In the genomic region with DNA sequence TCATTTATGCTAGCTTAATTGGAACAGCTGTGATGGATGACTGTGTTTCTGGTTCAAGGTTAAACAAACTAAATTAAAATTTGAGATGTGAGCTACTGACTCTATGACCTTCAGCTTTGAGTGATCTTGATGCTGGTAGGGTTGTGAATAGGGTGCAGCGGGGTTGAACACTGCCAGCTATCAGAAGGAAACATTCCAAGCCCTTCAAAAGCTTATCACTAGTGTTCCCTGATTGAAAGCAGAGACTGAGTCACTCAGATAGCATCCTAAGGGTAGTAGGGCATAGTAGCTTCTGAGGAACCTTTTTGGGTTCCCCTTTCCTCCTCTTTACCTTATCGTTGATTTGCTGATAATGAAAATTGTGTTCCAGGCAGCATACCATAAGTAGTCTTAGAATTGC, we compare ENCODE assay signal across 22 mouse cellular contexts.
A peak's percentile ranks its signal among the peaks of the same experiment; 100 is the strongest.
DNase-seq lines count a peak whose midpoint lies in the region; ATAC-seq and TF ChIP-seq lines count a peak whose summit lies in the region.
"Had no signal": no experiment of that assay in that cellular context is flagged by ENCODE, and none has a peak within 500 bp of the region (broad histone marks: within the 10 kb centered on the region; RNA-seq: fewer than 3 reads in every experiment).

No protein-coding gene starts in this region.

- no peak overlapping the region for H3K9ac ChIP-seq in heart, adult 2 months (ENCODE audit: low read depth, low read length)
- H3K9ac ChIP-seq in heart, embryonic 15.5 days: no peak overlapping the region
- H3K9ac ChIP-seq: embryonic facial prominence, embryonic 15.5 days; hindbrain, embryonic 14.5 days; intestine, embryonic 15.5 days had no signal

- peak overlapping the region; percentile 34 for H3K4me2 ChIP-seq in heart, embryonic 15.5 days
- H3K4me2 ChIP-seq: embryonic facial prominence, embryonic 15.5 days; hindbrain, embryonic 14.5 days; intestine, embryonic 15.5 days had no signal

- TF ChIP-seq POLR2A in heart, adult 2 months (IDR thresholded peaks at IDR 0.05; ENCODE audit: insufficient read depth, low read depth, low read length): no peak
- TF ChIP-seq POLR2A in kidney, adult 2 months (IDR thresholded peaks at IDR 0.05; ENCODE audit: low read depth, low read length): no peak

- no peaks in the 10 kb centered on the region; the same call in 1 of the 2 replicates for H3K4me1 ChIP-seq in heart, adult 2 months (ENCODE audit: control insufficient read depth, insufficient read depth, low read length)
- H3K4me1 ChIP-seq in heart, embryonic 15.5 days (replicated peaks): peaks cover 21% of the 10 kb centered on the region
- H3K4me1 ChIP-seq in kidney, adult 2 months (ENCODE audit: control insufficient read depth, insufficient read depth, low read length): no peaks in the 10 kb centered on the region
- H3K4me1 ChIP-seq: embryonic facial prominence, embryonic 15.5 days; forebrain, embryonic 10.5 days; hindbrain, embryonic 10.5 days; intestine, embryonic 15.5 days had no signal

- H3K36me3 ChIP-seq in heart, adult 2 months (ENCODE audit: control insufficient read depth, insufficient read depth, low read length): no peaks in the 10 kb centered on the region
- no peaks in the 10 kb centered on the region for H3K36me3 ChIP-seq in heart, embryonic 15.5 days
- H3K36me3 ChIP-seq in kidney, adult 2 months (ENCODE audit: control insufficient read depth, insufficient read depth, low read length): no peaks in the 10 kb centered on the region
- H3K36me3 ChIP-seq: embryonic facial prominence, embryonic 15.5 days; forebrain, embryonic 10.5 days; hindbrain, embryonic 10.5 days; intestine, embryonic 15.5 days had no signal

- DNase-seq in adrenal gland, adult 2 months: peak; percentile 45
- no peak for DNase-seq in adrenal gland, adult 18-20 months (ENCODE audit: low spot score in 2 of 2)
- no peak for DNase-seq in heart, adult 2 months
- no peak for DNase-seq in heart, postnatal 14 days
- no peak for DNase-seq in kidney, adult 2 months
- no peak for DNase-seq in left cerebral cortex, postnatal 14 days (ENCODE audit: low spot score in 2 of 2)
- DNase-seq: cerebellum, adult 11 months; cerebellum, adult 8-10 months; cerebellum, postnatal 14 days; embryo, embryonic 11 days; gastrocnemius, adult 2 months; gastrocnemius, postnatal 25 days; kidney, adult 18-20 months had no signal

- no peaks in the 10 kb centered on the region for H3K79me2 ChIP-seq in heart, adult 2 months (replicated peaks; ENCODE audit: control insufficient read depth, insufficient read depth, low read length)

- no peak overlapping the region for H3K4me3 ChIP-seq in heart, adult 2 months
- H3K4me3 ChIP-seq in heart, embryonic 15.5 days: no peak overlapping the region
- H3K4me3 ChIP-seq in kidney, adult 2 months (ENCODE audit: insufficient read depth, low read depth, low read length): no peak overlapping the region
- H3K4me3 ChIP-seq: embryonic facial prominence, embryonic 15.5 days; erythroblast, embryonic 14.5 days; forebrain, embryonic 10.5 days; gastrocnemius, adult 2 months; hindbrain, embryonic 10.5 days; intestine, embryonic 15.5 days had no signal

- no peak for TF ChIP-seq EP300 in heart, adult 2 months (IDR thresholded peaks at IDR 0.05; ENCODE audit: insufficient read depth, low read depth, low read length)

- 4% methylated on average over 2 of the region's 2 CpGs for WGBS in heart, adult 2 months
- WGBS in heart, embryonic 15.5 days: 15% methylated on average over 2 of the region's 2 CpGs
- WGBS in kidney, adult 2 months: 65% methylated on average over 2 of the region's 2 CpGs

- H3K27ac ChIP-seq in heart, adult 2 months: peak overlapping the region; percentile 36
- H3K27ac ChIP-seq in heart, embryonic 15.5 days: peak overlapping the region; percentile 88
- H3K27ac ChIP-seq in kidney, adult 2 months (ENCODE audit: insufficient read depth, low read depth, low read length): no peak overlapping the region
- H3K27ac ChIP-seq: embryonic facial prominence, embryonic 15.5 days; forebrain, embryonic 10.5 days; gastrocnemius, adult 2 months; hindbrain, embryonic 10.5 days; hindbrain, embryonic 14.5 days; intestine, embryonic 15.5 days had no signal

- no peak for TF ChIP-seq CTCF in heart, adult 2 months (IDR thresholded peaks at IDR 0.05)
- no peak for TF ChIP-seq CTCF in kidney, adult 2 months (conservative IDR thresholded peaks at IDR 0.05; ENCODE audit: insufficient read depth, insufficient read length, low read depth, low read length)

- no peaks in the 10 kb centered on the region for H3K27me3 ChIP-seq in heart, adult 2 months (ENCODE audit: control insufficient read depth, insufficient read depth, low read length)
- H3K27me3 ChIP-seq in heart, embryonic 15.5 days: no peaks in the 10 kb centered on the region
- H3K27me3 ChIP-seq in kidney, adult 2 months (replicated peaks; ENCODE audit: control insufficient read depth, insufficient read depth, low read length): no peaks in the 10 kb centered on the region
- H3K27me3 ChIP-seq: embryonic facial prominence, embryonic 15.5 days; intestine, embryonic 15.5 days had no signal

- H3K9me3 ChIP-seq in heart, embryonic 15.5 days (replicated peaks): no peaks in the 10 kb centered on the region
- H3K9me3 ChIP-seq: embryonic facial prominence, embryonic 15.5 days; forebrain, embryonic 10.5 days; hindbrain, embryonic 10.5 days; intestine, embryonic 15.5 days had no signal

- peak; percentile 89 for ATAC-seq in heart, embryonic 15.5 days (replicated peaks; ENCODE audit: insufficient number of reproducible peaks, insufficient read depth, low FRiP score, low read depth)
- no peak for ATAC-seq in megakaryocyte progenitor cell, adult 5-6 weeks (replicated peaks; ENCODE audit: poor library complexity)
- ATAC-seq: forebrain, embryonic 14.5 days; intestine, embryonic 15.5 days had no signal

- intact Hi-C loops in heart, adult 2 months (cut with DNase I): loop anchor here (10.0 kb wide), 2 partner anchors 109 to 179 kb away; partner anchors contain the start of gene Cacnb2
- intact Hi-C loops in heart, postnatal 14 days (cut with DNase I): loop anchor here (10.0 kb wide), 1 partner anchor 109 kb away; the partner anchor contains the start of gene Cacnb2
- intact Hi-C loops in left cerebral cortex, postnatal 14 days (cut with DNase I): no loop called here
